Mouse (Mus musculus): Measurements from ENCODE around the gene Ube2n.
A peak's percentile ranks its signal among the peaks of the same experiment; 100 is the strongest.

The Ube2n gene

GRCm38 (mm10) chr10:95514656-95515292, at the start of gene Ube2n:
TSS of gene Ube2n (plus strand) at chr10:95515145.
- peak; percentile 98 to 99 for DNase-seq

- no peak for DNase-seq
Observed at GRCm38 (mm10) chr10:95465485-95465896, 49.5 kb upstream of the Ube2n start.

GRCm38 (mm10) chr10:95468894-95469293, 46.1 kb upstream of the Ube2n start:
- no peak for DNase-seq

- no peak for DNase-seq
Observed at GRCm38 (mm10) chr10:95471186-95471585, 43.8 kb upstream of the Ube2n start.

- DNase-seq, result no peak
Observed at GRCm38 (mm10) chr10:95471889-95472547, 42.9 kb upstream of the Ube2n start.

GRCm38 (mm10) chr10:95475923-95476322, 39.0 kb upstream of the Ube2n start:
- peak; percentile 85 to 92 for DNase-seq

- DNase-seq, result no peak
Observed at GRCm38 (mm10) chr10:95477516-95477915, 37.4 kb upstream of the Ube2n start.

GRCm38 (mm10) chr10:95489653-95490052, 25.3 kb upstream of the Ube2n start:
- peak in 1 of 2 experiments; percentile 55 for DNase-seq

GRCm38 (mm10) chr10:95494268-95494667, 20.7 kb upstream of the Ube2n start:
- DNase-seq, result no peak

- DNase-seq, result no peak
Observed at GRCm38 (mm10) chr10:95501033-95501432, 13.9 kb upstream of the Ube2n start.

GRCm38 (mm10) chr10:95501463-95502081, 13.4 kb upstream of the Ube2n start, which contains the start of gene Mrpl42:
TSS of gene Mrpl42 (minus strand) at chr10:95501940.
- DNase-seq, result peak; percentile 90 to 95

GRCm38 (mm10) chr10:95503443-95504235, 11.3 kb upstream of the Ube2n start:
- no peak for DNase-seq

GRCm38 (mm10) chr10:95504341-95504740, 10.6 kb upstream of the Ube2n start:
- DNase-seq, result no peak

GRCm38 (mm10) chr10:95508126-95508525, 6.8 kb upstream of the Ube2n start:
- DNase-seq, result no peak

GRCm38 (mm10) chr10:95508793-95509192, 6.2 kb upstream of the Ube2n start:
- DNase-seq, result no peak

GRCm38 (mm10) chr10:95509263-95509662, 5.7 kb upstream of the Ube2n start:
- no peak for DNase-seq

- DNase-seq, result no peak
Observed at GRCm38 (mm10) chr10:95512635-95513034, 2.3 kb upstream of the Ube2n start.

GRCm38 (mm10) chr10:95513768-95514556, 983 bp upstream of the Ube2n start:
- no peak for DNase-seq

GRCm38 (mm10) chr10:95515293-95515931, 467 bp downstream of the Ube2n start:
- DNase-seq, result peak; percentile 75 to 78

GRCm38 (mm10) chr10:95517656-95518055, 2.7 kb downstream of the Ube2n start:
- DNase-seq, result no peak

- no peak for DNase-seq
Observed at GRCm38 (mm10) chr10:95525037-95525675, 10.2 kb downstream of the Ube2n start.
